Mouse (Mus musculus): ENCODE measurements around the gene Fgd2. TPM values are rescaled to one million over a fixed set of nuclear protein-coding genes. Genes with fewer than 3 reads are reported as not detected.

Gene Fgd2
- polyA plus RNA-seq, 1 experiment from 2014 or later = 29.2 TPM

DNA sequence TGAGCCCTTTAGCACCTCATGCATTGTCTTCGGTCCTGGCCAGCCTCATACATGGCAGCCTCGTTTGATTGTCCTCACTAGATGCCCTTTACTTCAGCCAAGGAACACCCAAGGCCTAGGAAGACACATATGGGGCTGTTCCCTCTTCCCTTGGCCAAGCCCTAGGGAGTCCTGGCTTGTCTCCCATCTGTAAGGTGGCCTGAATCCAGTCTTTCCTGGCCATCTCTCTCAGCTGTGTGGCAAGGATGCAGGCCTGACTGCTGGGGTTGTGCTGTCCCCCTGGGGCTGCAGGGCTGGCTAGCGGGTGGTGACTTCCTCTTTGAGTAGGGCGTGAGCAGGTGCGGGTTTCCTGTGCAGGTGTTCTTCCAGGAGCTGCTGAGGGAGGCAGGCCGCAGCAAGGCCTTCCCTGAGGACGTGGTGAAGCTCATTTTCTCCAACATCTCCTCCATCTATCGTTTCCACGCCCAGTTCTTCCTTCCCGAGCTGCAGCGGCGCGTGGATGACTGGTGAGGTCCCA lies 4.4 kb downstream of the Fgd2 start:
- Histone ChIP-seq H3K79me2 (ENCODE audit: inconsistent target) (peaks cover 42% of the 10 kb centered on the region), H3K36me3 (ENCODE audit: inconsistent target) (peaks cover 60% of the 10 kb centered on the region), H3K27ac (no peak overlapping the region), H3K4me3 (ENCODE audit: inconsistent target) (no peak overlapping the region)
- WGBS (ENCODE audit: missing documents) = 67% methylated on average over 13 of the region's 13 CpGs

DNA sequence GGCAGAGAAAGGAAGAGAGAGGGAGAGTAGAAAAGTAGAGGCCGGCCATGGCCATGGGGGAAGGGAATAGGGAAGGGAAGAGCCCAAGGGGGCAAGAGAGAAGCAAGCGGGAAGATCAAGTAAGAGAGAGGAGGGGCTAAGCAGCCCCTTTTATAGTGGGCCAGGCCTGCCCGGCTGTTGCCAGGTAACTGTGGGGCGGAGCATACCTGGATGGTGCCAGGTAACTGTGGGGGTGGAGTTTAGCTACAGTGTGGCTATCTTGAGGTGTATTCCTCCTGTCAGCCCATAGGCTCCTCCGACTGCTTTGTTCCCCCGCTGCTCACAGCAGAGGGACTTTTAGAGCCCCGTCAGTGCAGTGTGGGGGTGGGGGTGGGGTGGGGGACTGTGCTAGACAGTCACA lies 8.0 kb downstream of the Fgd2 start:
- Histone ChIP-seq H3K36me3 (ENCODE audit: inconsistent target) (peaks cover 78% of the 10 kb centered on the region), H3K4me3 (ENCODE audit: inconsistent target) (no peak overlapping the region), H3K79me2 (ENCODE audit: inconsistent target) (peaks cover 17% of the 10 kb centered on the region), H3K27ac (no peak overlapping the region)
- WGBS (ENCODE audit: missing documents) = 86% methylated on average over 7 of the region's 7 CpGs

DNA sequence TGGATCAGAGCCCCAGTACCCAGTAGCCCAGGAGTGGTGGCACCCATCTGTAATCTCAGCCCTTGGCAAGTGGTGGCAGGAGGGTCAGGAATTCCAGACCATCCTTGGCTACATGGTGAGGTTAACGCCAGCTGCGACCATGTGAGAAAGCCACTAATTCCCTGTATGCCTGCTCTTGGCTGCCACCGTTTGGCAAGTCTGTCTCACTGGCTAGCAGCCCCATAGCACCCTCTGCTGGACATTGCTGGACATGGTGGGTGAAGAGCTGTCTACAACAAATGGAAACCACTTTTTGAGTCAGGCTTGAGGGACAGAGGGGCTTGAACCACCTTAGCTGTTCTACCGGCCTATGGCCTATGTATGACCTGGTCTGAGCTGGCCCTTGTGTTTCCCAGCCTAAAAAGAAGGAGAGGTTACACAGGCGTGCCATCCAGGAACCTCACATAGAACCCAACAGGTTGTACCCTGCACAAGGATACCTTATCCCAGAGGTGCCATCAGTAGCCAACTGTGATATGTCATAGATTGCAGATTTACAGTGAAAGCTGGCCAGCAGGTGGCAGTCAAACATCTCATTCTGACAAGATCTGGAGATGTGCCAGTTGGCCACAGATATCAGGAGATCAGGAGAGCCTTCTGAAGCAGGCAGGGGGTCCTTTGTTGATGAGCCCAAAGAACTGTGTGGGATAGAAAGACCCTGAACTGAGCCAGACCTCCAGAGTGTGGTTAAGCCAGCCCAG lies 10.4 kb downstream of the Fgd2 start:
- Histone ChIP-seq H3K79me2 (ENCODE audit: inconsistent target) (no peaks in the 10 kb centered on the region), H3K4me3 (ENCODE audit: inconsistent target) (no peak overlapping the region), H3K27ac (no peak overlapping the region), H3K36me3 (ENCODE audit: inconsistent target) (peaks cover 82% of the 10 kb centered on the region)
- WGBS (ENCODE audit: missing documents) = 22% methylated on average over 5 of the region's 5 CpGs

DNA sequence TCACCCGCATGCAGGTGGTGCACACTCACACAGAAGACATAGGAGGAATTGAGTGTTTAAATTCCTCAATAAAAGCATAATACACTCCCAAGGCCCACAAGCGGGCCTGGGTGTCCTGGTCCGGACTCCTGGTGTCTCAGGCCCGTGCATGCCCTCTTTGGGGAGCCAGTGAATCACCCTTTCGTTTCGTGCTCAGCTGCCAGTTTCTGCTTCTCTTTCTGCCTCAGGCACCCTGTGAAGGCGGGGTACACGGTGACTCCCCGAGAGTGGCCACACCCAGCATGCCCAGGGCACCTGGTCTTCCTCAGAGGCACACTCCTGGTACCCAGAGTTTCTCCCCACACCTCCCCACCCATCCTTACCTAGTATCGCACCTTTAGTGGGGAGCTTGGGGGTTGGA lies 15.2 kb downstream of the Fgd2 start:
- no peak overlapping the region for H3K27ac ChIP-seq
- 88% methylated on average over 10 of the region's 10 CpGs for WGBS (ENCODE audit: missing documents)
- H3K4me3 ChIP-seq (ENCODE audit: inconsistent target) = no peak overlapping the region
- H3K36me3 ChIP-seq (ENCODE audit: inconsistent target) = peaks cover 71% of the 10 kb centered on the region
- H3K79me2 ChIP-seq (ENCODE audit: inconsistent target) = no peaks in the 10 kb centered on the region

DNA sequence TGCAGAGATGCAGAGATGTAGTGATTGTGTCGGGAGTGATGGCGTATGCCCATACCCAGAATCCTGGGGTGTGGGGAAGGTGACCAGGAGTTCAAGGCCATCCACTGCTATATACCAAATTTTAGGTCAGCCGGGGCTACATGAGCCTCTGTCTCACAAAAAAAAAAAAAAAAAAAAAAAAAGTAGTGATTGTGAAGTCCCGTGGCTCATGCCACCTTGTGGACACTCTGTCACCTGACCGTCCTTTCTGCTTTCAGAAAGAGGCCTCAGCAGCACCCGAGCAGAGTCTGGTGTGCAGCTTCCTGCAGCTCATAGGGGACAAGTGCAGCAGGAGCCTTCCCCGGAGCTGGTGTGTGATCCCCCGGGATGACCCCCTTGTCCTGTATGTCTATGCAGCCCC lies 17.3 kb downstream of the Fgd2 start:
- WGBS (ENCODE audit: missing documents) = 75% methylated on average over 7 of the region's 8 CpGs
- Histone ChIP-seq H3K27ac (no peak overlapping the region), H3K79me2 (ENCODE audit: inconsistent target) (no peaks in the 10 kb centered on the region), H3K36me3 (ENCODE audit: inconsistent target) (peaks cover 60% of the 10 kb centered on the region), H3K4me3 (ENCODE audit: inconsistent target) (no peak overlapping the region)

DNA sequence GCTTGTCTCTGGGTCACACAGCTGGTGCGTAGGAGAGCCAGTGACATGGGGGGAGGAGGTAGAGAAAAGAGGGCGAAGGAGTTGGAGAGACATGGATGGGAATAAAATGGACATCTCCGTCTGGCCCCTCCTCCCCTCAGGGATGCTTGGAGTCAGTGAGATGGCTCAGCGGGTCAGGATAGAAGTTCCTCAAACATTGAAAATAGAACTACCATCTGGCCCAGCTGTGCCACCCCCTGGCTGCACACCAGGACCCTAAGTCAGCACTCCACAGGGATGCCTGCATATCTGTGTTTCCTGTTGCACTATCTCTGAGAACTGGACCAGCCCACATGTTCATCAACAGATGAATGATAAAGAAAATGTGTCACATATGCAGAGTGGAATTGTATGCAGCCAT lies 19.5 kb downstream of the Fgd2 start:
- Histone ChIP-seq H3K4me3 (ENCODE audit: inconsistent target) (no peak overlapping the region), H3K36me3 (ENCODE audit: inconsistent target) (peaks cover 38% of the 10 kb centered on the region; the same call in 1 of the 2 replicates), H3K27ac (peak overlapping the region; percentile 48; the same call in 1 of the 2 replicates), H3K79me2 (ENCODE audit: inconsistent target) (no peaks in the 10 kb centered on the region)
- 77% methylated on average over 4 of the region's 4 CpGs for WGBS (ENCODE audit: missing documents)

DNA sequence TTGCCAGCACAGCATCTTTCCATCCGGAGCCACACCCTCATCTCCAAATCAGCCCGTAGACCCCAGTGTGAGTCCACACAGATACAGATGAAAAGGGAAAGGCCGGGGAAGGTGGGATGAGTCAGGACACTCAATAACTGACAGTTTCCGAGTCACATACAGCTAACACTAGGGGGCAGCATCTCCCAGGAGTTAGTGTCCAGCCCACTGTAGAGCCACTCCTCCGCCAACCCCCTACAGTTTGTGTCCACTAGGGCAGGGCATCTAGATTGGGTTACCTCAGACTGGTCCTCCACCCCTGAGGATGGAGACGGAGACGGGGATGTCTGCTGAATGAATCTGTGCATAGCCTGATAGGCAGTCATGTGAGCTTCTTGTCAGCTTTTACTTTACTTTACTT lies 20.8 kb downstream of the Fgd2 start:
- Histone ChIP-seq H3K27ac (peak overlapping the region; percentile 48), H3K79me2 (ENCODE audit: inconsistent target) (no peaks in the 10 kb centered on the region), H3K36me3 (ENCODE audit: inconsistent target) (peaks cover 26% of the 10 kb centered on the region; the same call in 1 of the 2 replicates), H3K4me3 (ENCODE audit: inconsistent target) (peak overlapping the region; percentile 16; the same call in 1 of the 2 replicates)
- 8% methylated on average over 7 of the region's 7 CpGs for WGBS (ENCODE audit: missing documents)

DNA sequence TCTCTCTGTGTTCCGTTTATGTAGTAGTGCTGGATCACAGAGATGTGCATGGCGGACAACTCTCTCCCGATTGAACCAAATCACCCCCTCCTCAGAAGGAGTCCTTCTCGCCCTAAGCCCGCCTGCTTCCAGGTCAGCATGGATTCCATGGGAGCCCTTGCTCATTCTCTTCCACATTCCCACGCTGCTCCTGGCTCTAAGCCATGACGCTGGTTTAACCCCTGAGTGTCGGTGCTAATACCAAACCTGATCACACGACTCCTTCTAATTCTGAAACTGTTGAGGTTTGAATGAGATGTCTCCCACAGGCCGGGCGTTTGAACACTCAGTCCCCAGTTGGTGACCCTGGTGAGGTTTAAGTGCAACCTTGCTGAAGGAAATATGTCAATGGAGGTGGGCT lies 21.7 kb downstream of the Fgd2 start:
- no peaks in the 10 kb centered on the region for H3K79me2 ChIP-seq (ENCODE audit: inconsistent target)
- peaks cover 16% of the 10 kb centered on the region; the same call in 1 of the 2 replicates for H3K36me3 ChIP-seq (ENCODE audit: inconsistent target)
- no peak overlapping the region for H3K4me3 ChIP-seq (ENCODE audit: inconsistent target)
- WGBS (ENCODE audit: missing documents) = 82% methylated on average over 11 of the region's 11 CpGs
- no peak overlapping the region for H3K27ac ChIP-seq

DNA sequence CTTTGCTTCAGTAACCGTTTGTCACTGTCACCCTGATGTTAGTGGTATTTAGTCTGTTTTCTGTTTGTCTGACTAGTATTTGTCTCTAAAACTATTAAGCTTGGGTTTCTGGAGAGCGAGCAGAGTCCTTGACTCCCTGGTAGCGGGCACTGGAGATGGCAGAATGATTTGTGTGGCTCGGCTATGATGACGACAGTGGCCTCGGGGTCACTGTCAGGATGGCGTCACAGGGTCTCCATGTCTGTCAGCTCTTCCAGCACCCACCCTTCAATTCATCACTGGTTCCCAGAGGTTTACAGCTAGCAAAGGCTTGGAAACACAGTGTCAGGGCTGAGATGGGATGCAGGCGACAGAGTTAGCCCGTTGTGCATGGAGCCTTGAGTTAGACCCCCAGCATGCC lies 23.2 kb downstream of the Fgd2 start:
- H3K79me2 ChIP-seq (ENCODE audit: inconsistent target) = no peaks in the 10 kb centered on the region
- H3K4me3 ChIP-seq (ENCODE audit: inconsistent target) = no peak overlapping the region
- no peak overlapping the region for H3K27ac ChIP-seq
- 91% methylated on average over 9 of the region's 9 CpGs for WGBS (ENCODE audit: missing documents)
- peaks cover 3% of the 10 kb centered on the region; the same call in 1 of the 2 replicates for H3K36me3 ChIP-seq (ENCODE audit: inconsistent target)

DNA sequence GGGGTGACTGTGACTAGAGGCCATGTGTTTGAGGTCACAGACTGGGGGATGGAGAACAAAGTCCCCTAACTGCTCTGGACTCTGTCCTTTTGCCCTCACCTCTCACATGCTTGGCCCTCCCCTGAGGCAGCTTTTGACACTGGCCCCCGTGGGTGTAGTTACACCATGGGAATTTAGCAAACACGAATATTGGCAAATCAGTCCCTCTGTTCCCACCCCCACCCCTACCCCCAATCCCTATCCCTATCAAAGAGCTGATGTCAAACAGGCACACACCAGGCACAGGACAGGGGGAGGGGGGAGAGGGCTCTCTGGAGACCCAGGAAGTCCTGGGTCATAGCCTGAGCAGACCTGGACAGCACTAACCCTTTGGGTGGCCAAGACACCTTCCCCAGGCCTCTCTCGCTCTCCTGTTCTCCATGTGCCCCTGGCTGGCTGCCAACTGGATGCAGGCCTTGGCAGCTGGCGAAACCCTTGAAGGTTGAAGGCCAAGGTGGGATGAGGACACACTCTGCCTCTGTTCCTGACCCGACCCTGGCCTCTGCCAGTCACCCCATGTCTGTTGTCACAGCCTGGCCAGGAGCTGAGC lies 24.2 kb downstream of the Fgd2 start:
- Histone ChIP-seq H3K36me3 (ENCODE audit: inconsistent target) (no peaks in the 10 kb centered on the region), H3K4me3 (ENCODE audit: inconsistent target) (no peak overlapping the region), H3K79me2 (ENCODE audit: inconsistent target) (no peaks in the 10 kb centered on the region), H3K27ac (no peak overlapping the region)
- WGBS (ENCODE audit: missing documents) = 53% methylated on average over 4 of the region's 5 CpGs

DNA sequence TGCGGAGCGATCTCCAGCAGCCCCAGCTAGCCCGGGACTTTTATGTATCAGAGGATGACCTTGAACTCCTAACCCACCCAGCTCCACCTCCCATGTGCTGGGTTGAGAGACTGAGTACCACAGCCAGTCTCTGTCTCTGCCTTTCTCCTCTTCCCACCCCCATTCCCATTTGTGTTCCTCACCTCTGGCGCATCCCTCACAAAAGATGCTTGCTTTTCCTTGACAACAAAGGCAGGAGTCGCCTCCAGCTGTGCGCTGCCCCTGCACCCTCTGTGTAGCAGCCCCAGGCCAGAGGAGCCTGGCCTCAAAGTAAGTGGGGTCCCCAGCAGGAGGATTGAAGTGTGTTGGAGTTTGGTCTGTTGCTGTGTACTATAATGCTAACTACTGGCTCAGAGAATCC lies 25.0 kb downstream of the Fgd2 start:
- Histone ChIP-seq H3K4me3 (ENCODE audit: inconsistent target) (no peak overlapping the region), H3K27ac (no peak overlapping the region), H3K79me2 (ENCODE audit: inconsistent target) (no peaks in the 10 kb centered on the region), H3K36me3 (ENCODE audit: inconsistent target) (no peaks in the 10 kb centered on the region)
- WGBS (ENCODE audit: missing documents) = 92% methylated on average over 6 of the region's 6 CpGs

DNA sequence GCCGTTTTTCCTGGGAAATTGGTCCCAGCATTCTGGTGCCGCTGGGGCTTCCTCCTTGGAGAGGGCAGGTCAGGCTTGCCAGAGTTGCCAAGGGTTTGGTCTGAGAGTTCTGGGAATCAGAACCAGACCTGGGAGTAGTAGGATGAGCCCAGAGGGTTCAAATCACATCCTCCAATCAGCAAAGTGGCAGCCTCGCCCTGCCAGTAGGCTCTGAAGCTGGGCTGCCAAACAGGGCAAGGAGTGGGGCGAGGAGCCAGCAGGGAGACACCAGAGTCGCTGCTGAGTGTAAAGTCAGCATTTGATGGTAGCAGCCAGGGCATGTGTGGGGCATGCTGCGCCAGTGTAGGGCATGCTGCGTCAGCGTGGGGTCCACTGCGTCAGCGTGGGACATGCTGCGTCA lies 28.3 kb downstream of the Fgd2 start:
- Histone ChIP-seq H3K36me3 (ENCODE audit: inconsistent target) (no peaks in the 10 kb centered on the region), H3K79me2 (ENCODE audit: inconsistent target) (no peaks in the 10 kb centered on the region), H3K27ac (no peak overlapping the region), H3K4me3 (ENCODE audit: inconsistent target) (no peak overlapping the region)
- WGBS (ENCODE audit: missing documents) = 95% methylated on average over 11 of the region's 11 CpGs

DNA sequence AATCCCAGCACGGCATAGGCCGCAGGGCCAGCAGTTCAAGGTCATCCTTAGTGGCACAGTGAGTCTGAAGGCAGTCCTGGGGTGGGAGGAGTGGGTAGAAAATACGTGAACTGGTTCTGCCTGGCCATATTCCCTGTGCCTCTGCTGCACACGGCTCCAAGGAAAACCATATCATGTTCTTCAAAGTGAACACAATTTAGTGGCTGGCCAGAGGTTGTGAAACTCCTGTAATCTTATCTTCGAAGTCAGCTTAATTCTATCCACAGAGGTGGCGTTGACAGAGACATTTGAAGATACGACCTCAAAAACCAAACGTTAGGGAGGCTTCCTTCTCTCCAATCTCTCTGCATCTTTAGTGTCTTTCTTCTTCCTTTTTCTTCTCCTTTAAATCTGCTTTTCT lies 30.6 kb downstream of the Fgd2 start:
- Histone ChIP-seq H3K4me3 (ENCODE audit: inconsistent target) (no peak overlapping the region), H3K36me3 (ENCODE audit: inconsistent target) (no peaks in the 10 kb centered on the region), H3K27ac (no peak overlapping the region), H3K79me2 (ENCODE audit: inconsistent target) (no peaks in the 10 kb centered on the region)
- 67% methylated on average over 8 of the region's 8 CpGs for WGBS (ENCODE audit: missing documents)

DNA sequence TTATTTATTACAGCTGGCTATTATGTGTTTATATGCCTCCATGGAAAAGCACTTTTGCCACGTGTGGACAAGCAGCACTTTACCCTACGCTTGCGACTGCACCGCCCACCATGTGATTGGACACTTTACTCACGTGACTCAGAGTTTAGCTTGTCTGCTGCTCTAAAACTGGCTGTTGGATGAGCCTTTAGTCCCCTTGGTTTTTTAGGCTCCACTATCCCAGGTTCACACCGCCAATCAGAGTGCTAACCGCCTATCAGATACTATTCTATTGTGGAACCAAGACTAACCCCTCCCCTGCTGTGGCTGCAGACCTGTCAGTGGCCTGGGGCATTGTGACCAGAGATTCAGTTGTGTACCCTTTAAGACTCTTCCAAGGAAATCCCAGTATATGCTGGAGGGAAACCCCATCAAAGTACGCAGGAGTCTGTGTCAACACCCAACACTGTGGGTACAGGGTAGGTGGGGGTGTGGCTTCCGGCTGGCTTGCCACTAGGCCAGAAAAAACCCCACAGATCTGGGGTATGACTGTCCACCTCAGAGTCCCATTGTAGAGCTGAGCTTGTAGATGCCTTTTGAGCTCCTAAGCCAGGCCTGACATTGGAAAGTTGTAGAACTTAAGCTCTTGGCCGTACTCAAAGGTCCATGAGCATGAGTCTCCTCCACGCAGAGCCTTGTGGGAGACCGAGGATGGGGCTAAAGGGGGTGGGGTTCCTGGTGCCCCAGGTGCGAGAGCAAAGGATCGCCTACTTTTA lies 32.8 kb downstream of the Fgd2 start:
- 53% methylated on average over 14 of the region's 14 CpGs for WGBS (ENCODE audit: missing documents)
- Histone ChIP-seq H3K4me3 (ENCODE audit: inconsistent target) (no peak overlapping the region), H3K36me3 (ENCODE audit: inconsistent target) (no peaks in the 10 kb centered on the region), H3K27ac (peak overlapping the region; percentile 97), H3K79me2 (ENCODE audit: inconsistent target) (no peaks in the 10 kb centered on the region)
